Mouse (Mus musculus): ENCODE measurements around the gene Deaf1. TPM values are rescaled to one million over a fixed set of nuclear protein-coding genes. Genes with fewer than 3 reads are reported as not detected.
A peak's percentile ranks its signal among the peaks of the same experiment; 100 is the strongest.

Gene Deaf1
- polyA plus RNA-seq, 1 experiment from 2014 or later, result 56.2 TPM

- Histone ChIP-seq H3K9me3 (no peaks in the 10 kb centered on the region), H3K36me3 (peaks cover 5% of the 10 kb centered on the region; the same call in 1 of the 2 replicates), H3K4me2 (peak overlapping the region; percentile 97), H3K27ac (no peak overlapping the region), H3K27me3 (peaks cover 58% of the 10 kb centered on the region), H3K4me3 (peak overlapping the region; percentile 47; the same call in 1 of the 2 replicates), H3K9ac (peak overlapping the region; percentile 47; the same call in 1 of the 2 replicates), H3K4me1 (peaks cover 31% of the 10 kb centered on the region)
- no peak for ATAC-seq (ENCODE audit: borderline replicate concordance, extremely low read depth, low FRiP score, low TSS enrichment)
- 44% methylated on average over 15 of the region's 15 CpGs for WGBS
Measured at GRCm38 (mm10) chr7:141292583-141293388, 34.7 kb downstream of the Deaf1 start.

DNA sequence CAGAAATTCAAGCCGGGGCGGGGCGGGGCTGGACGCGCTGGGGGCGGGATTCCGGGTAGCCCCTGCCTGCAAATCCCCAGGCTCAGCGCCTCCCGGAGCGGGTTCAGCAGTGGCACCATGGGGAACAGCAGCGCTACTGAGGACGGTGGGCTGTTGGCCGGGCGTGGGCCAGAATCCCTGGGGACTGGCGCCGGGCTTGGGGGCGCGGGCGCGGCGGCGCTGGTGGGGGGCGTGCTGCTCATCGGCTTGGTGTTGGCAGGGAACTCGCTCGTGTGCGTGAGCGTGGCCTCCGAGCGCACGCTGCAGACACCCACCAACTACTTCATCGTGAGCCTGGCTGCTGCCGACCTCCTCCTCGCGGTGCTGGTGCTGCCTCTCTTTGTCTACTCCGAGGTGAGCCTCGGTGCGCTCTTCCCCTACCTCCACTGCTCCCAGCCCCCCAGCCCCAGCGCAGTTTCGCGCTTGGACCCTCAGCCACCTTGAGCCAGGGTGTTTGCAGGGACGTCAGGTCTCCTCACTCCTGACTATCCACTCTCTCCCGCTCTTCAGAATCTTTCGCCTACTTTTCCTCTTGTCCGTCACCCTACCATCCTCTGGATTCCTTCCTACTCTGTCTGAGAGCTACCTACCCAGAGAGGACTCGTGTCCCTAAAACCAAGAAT is 35.4 kb downstream of the Deaf1 start, which contains the start of gene Drd4:
Gene Drd4, plus strand, starts transcription at position 86 of the 662 bp plus-strand sequence.
- Histone ChIP-seq H3K27me3 (peaks cover 58% of the 10 kb centered on the region), H3K4me2 (peak within 1 kb of the TSS; percentile 97), H3K4me1 (peaks cover 31% of the 10 kb centered on the region), H3K9me3 (no peaks in the 10 kb centered on the region), H3K4me3 (peak within 1 kb of the TSS; percentile 47), H3K27ac (no peak within 1 kb of the TSS), H3K9ac (peak within 1 kb of the TSS; percentile 47), H3K36me3 (0 out of 2 replicates have a peak, but pooled peaks cover under 1% of the 10 kb centered on the region)
- peak; percentile 72; the same call in 1 of the 2 replicates for ATAC-seq (ENCODE audit: borderline replicate concordance, extremely low read depth, low FRiP score, low TSS enrichment)
- WGBS, result 2% methylated on average over 46 of the region's 46 CpGs

- no peak for ATAC-seq (ENCODE audit: borderline replicate concordance, extremely low read depth, low FRiP score, low TSS enrichment)
Measured at GRCm38 (mm10) chr7:141288042-141288441, 39.4 kb downstream of the Deaf1 start.

DNA sequence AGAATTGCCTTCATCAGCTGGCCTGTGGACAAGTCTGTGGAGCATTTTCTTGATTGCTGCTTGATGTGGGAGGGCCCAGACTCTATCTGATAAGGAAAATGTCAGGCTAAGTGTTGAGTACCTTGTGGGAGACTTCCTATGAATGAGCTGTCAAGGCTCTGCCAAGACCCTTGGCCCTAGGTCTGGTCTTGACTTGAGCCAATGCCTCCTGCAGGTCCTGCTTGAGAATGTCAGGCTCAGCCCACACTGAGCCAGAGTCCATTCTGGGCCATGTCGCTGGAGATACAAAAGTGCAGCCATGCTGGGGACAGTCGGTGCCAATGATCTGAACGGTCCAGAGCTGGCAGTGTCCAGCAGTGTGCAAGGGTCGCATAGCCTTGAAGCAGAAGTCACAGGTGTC is 44.7 kb downstream of the Deaf1 start:
- Histone ChIP-seq H3K36me3 (no peaks in the 10 kb centered on the region), H3K9me3 (no peaks in the 10 kb centered on the region), H3K4me1 (peaks cover 13% of the 10 kb centered on the region), H3K4me3 (no peak overlapping the region), H3K9ac (no peak overlapping the region), H3K27ac (no peak overlapping the region), H3K27me3 (peaks cover 4% of the 10 kb centered on the region; the same call in 1 of the 2 replicates), H3K4me2 (no peak overlapping the region)
- ATAC-seq (ENCODE audit: borderline replicate concordance, extremely low read depth, low FRiP score, low TSS enrichment), result no peak
- 77% methylated on average over 4 of the region's 4 CpGs for WGBS

More at GRCm38 (mm10) chr7:141288042-141288441, 39.4 kb downstream of the Deaf1 start:
- peaks cover 31% of the 10 kb centered on the region for H3K27me3 ChIP-seq
- peaks cover 12% of the 10 kb centered on the region for H3K4me1 ChIP-seq
- no peaks in the 10 kb centered on the region for H3K36me3 ChIP-seq
- no peak overlapping the region for H3K4me2 ChIP-seq
- H3K9ac ChIP-seq, result no peak overlapping the region
- H3K27ac ChIP-seq, result no peak overlapping the region
- H3K4me3 ChIP-seq, result no peak overlapping the region
- 70% methylated on average over 3 of the region's 3 CpGs for WGBS
- H3K9me3 ChIP-seq, result no peaks in the 10 kb centered on the region

- Histone ChIP-seq H3K4me2 (no peak overlapping the region), H3K27me3 (peaks cover 4% of the 10 kb centered on the region; the same call in 1 of the 2 replicates), H3K9me3 (no peaks in the 10 kb centered on the region), H3K4me1 (peaks cover 13% of the 10 kb centered on the region), H3K4me3 (no peak overlapping the region), H3K9ac (no peak overlapping the region), H3K36me3 (no peaks in the 10 kb centered on the region), H3K27ac (no peak overlapping the region)
- ATAC-seq (ENCODE audit: borderline replicate concordance, extremely low read depth, low FRiP score, low TSS enrichment), result no peak
- WGBS, result 62% methylated on average over 6 of the region's 6 CpGs
Measured at GRCm38 (mm10) chr7:141281442-141281841, 46.0 kb downstream of the Deaf1 start.

GRCm38 (mm10) chr7:141278766-141279590 is 48.5 kb downstream of the Deaf1 start, which contains the start of gene Sct:
Gene Sct (minus strand): TSS chr7:141279133.
- H3K9ac ChIP-seq, result peak within 1 kb of the TSS; percentile 41
- no peaks in the 10 kb centered on the region for H3K9me3 ChIP-seq
- WGBS, result 3% methylated on average over 46 of the region's 46 CpGs
- H3K36me3 ChIP-seq, result no peaks in the 10 kb centered on the region
- peak; percentile 46; the same call in 1 of the 2 replicates for ATAC-seq (ENCODE audit: borderline replicate concordance, extremely low read depth, low FRiP score, low TSS enrichment)
- H3K27me3 ChIP-seq, result peaks cover 4% of the 10 kb centered on the region; the same call in 1 of the 2 replicates
- no peak within 1 kb of the TSS; the same call in 1 of the 2 replicates for H3K27ac ChIP-seq
- peak within 1 kb of the TSS; percentile 96 for H3K4me2 ChIP-seq
- H3K4me3 ChIP-seq, result peak within 1 kb of the TSS; percentile 47
- H3K4me1 ChIP-seq, result peaks cover 13% of the 10 kb centered on the region

GRCm38 (mm10) chr7:141277701-141278678 is 49.5 kb downstream of the Deaf1 start:
- Histone ChIP-seq H3K27ac (no peak overlapping the region), H3K9ac (no peak overlapping the region), H3K4me3 (no peak overlapping the region), H3K4me2 (peak overlapping the region; percentile 96; the same call in 1 of the 2 replicates), H3K36me3 (no peaks in the 10 kb centered on the region), H3K27me3 (peaks cover 4% of the 10 kb centered on the region; the same call in 1 of the 2 replicates), H3K4me1 (peaks cover 13% of the 10 kb centered on the region), H3K9me3 (no peaks in the 10 kb centered on the region)
- ATAC-seq (ENCODE audit: borderline replicate concordance, extremely low read depth, low FRiP score, low TSS enrichment), result no peak
- 80% methylated on average over 11 of the region's 11 CpGs for WGBS

DNA sequence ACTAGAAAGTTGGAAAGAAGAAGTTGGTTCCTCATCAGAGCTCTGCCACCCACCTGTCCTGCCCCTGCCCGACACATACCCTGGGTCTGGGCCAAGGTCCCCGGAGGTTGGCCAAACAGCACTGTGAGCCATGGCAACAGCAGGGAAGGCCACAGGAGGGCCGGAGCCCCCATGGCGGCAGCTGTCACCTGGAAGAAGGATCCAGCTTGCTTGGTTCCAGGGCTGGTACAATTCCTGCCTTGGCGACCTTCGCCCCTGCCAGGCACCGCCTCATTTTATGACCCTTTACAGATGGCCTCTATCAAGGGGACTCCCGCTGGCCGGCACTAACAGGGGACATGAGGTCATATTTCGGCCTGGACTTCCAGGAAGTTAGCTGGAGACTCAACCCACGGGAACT is 50.9 kb downstream of the Deaf1 start, which contains the start of gene Cdhr5:
Gene Cdhr5, minus strand, starts transcription at position 241 of the 400 bp plus-strand sequence.
- no peak within 1 kb of the TSS for H3K4me3 ChIP-seq
- no peaks in the 10 kb centered on the region for H3K9me3 ChIP-seq
- peaks cover 13% of the 10 kb centered on the region for H3K4me1 ChIP-seq
- H3K27me3 ChIP-seq, result peaks cover 4% of the 10 kb centered on the region; the same call in 1 of the 2 replicates
- no peaks in the 10 kb centered on the region for H3K36me3 ChIP-seq
- WGBS, result 64% methylated on average over 11 of the region's 11 CpGs
- no peak within 1 kb of the TSS for H3K9ac ChIP-seq
- ATAC-seq (ENCODE audit: borderline replicate concordance, extremely low read depth, low FRiP score, low TSS enrichment), result no peak
- no peak within 1 kb of the TSS for H3K4me2 ChIP-seq
- no peak within 1 kb of the TSS for H3K27ac ChIP-seq

DNA sequence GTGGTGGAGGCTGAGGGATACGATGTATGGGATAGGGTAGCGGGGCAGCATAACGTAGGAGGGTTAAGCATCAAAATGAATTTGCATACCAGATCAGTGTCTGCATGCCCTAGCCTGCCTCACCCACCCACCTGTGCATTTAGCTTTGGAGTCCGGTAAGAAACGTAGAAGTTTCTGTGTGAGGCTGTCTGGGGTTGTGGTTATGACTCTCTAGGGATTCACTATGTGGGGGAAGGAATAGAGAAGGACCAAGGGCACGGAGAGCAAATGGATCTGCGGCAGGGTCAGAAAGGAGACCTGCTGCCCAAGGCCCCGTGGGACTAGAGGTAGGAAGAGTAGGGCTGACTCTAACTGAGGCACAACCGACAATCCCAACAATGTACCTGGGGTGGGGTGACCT is 52.1 kb downstream of the Deaf1 start:
- Histone ChIP-seq H3K4me3 (no peak overlapping the region), H3K27ac (no peak overlapping the region), H3K4me2 (no peak overlapping the region), H3K36me3 (no peaks in the 10 kb centered on the region), H3K27me3 (peaks cover 4% of the 10 kb centered on the region; the same call in 1 of the 2 replicates), H3K9ac (no peak overlapping the region), H3K4me1 (peaks cover 13% of the 10 kb centered on the region), H3K9me3 (no peaks in the 10 kb centered on the region)
- WGBS, result 78% methylated on average over 9 of the region's 9 CpGs
- ATAC-seq (ENCODE audit: borderline replicate concordance, extremely low read depth, low FRiP score, low TSS enrichment), result no peak

- no peak overlapping the region for H3K9ac ChIP-seq
- H3K4me3 ChIP-seq, result no peak overlapping the region
- no peaks in the 10 kb centered on the region for H3K36me3 ChIP-seq
- no peak overlapping the region for H3K27ac ChIP-seq
- ATAC-seq (ENCODE audit: borderline replicate concordance, extremely low read depth, low FRiP score, low TSS enrichment), result no peak
- H3K4me1 ChIP-seq, result peaks cover 7% of the 10 kb centered on the region
- 75% methylated on average over 3 of the region's 3 CpGs for WGBS
- no peak overlapping the region for H3K4me2 ChIP-seq
- H3K9me3 ChIP-seq, result no peaks in the 10 kb centered on the region
- no peaks in the 10 kb centered on the region for H3K27me3 ChIP-seq
Measured at GRCm38 (mm10) chr7:141270631-141271030, 56.9 kb downstream of the Deaf1 start.

All from lung, embryonic 15.5 days (tissue).